In the genomic region with DNA sequence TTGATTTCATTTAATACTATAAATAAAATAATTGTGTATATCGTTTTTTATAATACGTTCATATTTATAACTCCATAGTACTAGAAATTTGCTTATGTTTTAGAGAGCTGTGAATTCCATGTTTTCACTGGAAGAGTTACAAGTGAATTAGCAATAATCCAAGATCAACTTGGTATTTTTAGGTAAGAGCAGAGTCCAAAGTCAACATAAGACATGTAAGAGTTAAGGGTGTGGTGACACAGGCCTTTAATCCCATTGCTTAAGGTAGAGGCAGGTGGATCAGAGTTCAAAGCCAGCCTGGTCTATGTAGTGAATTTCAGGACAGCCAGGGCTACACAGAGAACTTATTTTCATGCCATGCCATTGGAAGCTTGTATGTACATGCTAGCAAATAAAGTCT, we compare ENCODE assay signal across 26 mouse cellular contexts. TPM values are rescaled to one million over a fixed set of nuclear protein-coding genes. Genes with fewer than 3 reads are reported as not detected.
DNase-seq lines count a peak whose midpoint lies in the region; ATAC-seq and TF ChIP-seq lines count a peak whose summit lies in the region.
"Had no signal": no experiment of that assay in that cellular context is flagged by ENCODE, and none has a peak within 500 bp of the region (broad histone marks: within the 10 kb centered on the region; RNA-seq: fewer than 3 reads in every experiment).

No protein-coding gene starts in this region.

- no peak for ATAC-seq in liver, embryonic 12.5 days
- no peak for ATAC-seq in liver, postnatal 0 days
- no peak for ATAC-seq in activated CD4-positive, CD25-positive, alpha-beta regulatory T cell, adult 4 months
- ATAC-seq: CD4-positive, CD25-positive, alpha-beta regulatory T cell, adult 4 months; forebrain, embryonic 13.5 days; forebrain, embryonic 15.5 days; forebrain, postnatal 0 days; Patski had no signal

- H3K9me3 ChIP-seq in liver, embryonic 12.5 days (replicated peaks) = no peaks in the 10 kb centered on the region
- H3K9me3 ChIP-seq in liver, postnatal 0 days (ENCODE audit: low read length) = no peaks in the 10 kb centered on the region
- H3K9me3 ChIP-seq: embryonic facial prominence, embryonic 13.5 days; embryonic facial prominence, embryonic 15.5 days; forebrain, embryonic 13.5 days; forebrain, embryonic 15.5 days had no signal

- peaks cover 16% of the 10 kb centered on the region for H3K36me3 ChIP-seq in liver, embryonic 12.5 days
- peaks cover 9% of the 10 kb centered on the region for H3K36me3 ChIP-seq in liver, postnatal 0 days (replicated peaks; ENCODE audit: insufficient read depth, low read length)

- WGBS in liver, embryonic 12.5 days (ENCODE audit: insufficient replicate concordance) = 93% methylated on average over 2 of the region's 2 CpGs
- WGBS in liver, postnatal 0 days (ENCODE audit: insufficient replicate concordance) = 86% methylated on average over 2 of the region's 2 CpGs

- DNase-seq in heart, adult 11 months = peak; percentile 12
- DNase-seq in heart, adult 18-20 months = no peak
- no peak for DNase-seq in liver
- DNase-seq in fat pad, adult 2 months (ENCODE audit: extremely low read depth, low read depth, low spot score) = peak; percentile 68
- DNase-seq in liver, postnatal 0 days = peak; percentile 6
- no peak for DNase-seq in cerebellum, adult 11-12 months
- DNase-seq: adrenal gland, adult 2 months; adrenal gland, postnatal 10 days; adrenal gland, postnatal 25 days; B cell, adult 2 months; cerebellum, adult 11 months; cerebellum, adult 2 months; cerebellum, adult 9-10 months; cerebellum, postnatal 10 days; cerebellum, postnatal 25 days; embryo, embryonic 11 days; forebrain, postnatal 0 days had no signal

- no peak overlapping the region for H3K4me2 ChIP-seq in liver, embryonic 12.5 days
- no peak overlapping the region for H3K4me2 ChIP-seq in liver, postnatal 0 days (ENCODE audit: low read depth, low read length)
- H3K4me2 ChIP-seq: embryonic facial prominence, embryonic 13.5 days; embryonic facial prominence, embryonic 15.5 days; forebrain, embryonic 13.5 days; forebrain, embryonic 15.5 days had no signal

- TF ChIP-seq EP300 in liver, postnatal 0 days (IDR thresholded peaks at IDR 0.05; ENCODE audit: low read depth) = no peak

- no peak overlapping the region for H3K27ac ChIP-seq in liver, embryonic 12.5 days
- no peak overlapping the region for H3K27ac ChIP-seq in liver, postnatal 0 days (ENCODE audit: low read depth)
- H3K27ac ChIP-seq: embryonic facial prominence, embryonic 13.5 days; embryonic facial prominence, embryonic 15.5 days; forebrain, embryonic 13.5 days; forebrain, embryonic 15.5 days had no signal

- no peak for TF ChIP-seq CTCF in liver, postnatal 0 days (IDR thresholded peaks at IDR 0.05; ENCODE audit: low read depth)

- H3K4me3 ChIP-seq in liver, embryonic 12.5 days = no peak overlapping the region
- H3K4me3 ChIP-seq in liver, postnatal 0 days (ENCODE audit: low read depth, low read length) = no peak overlapping the region
- H3K4me3 ChIP-seq: embryonic facial prominence, embryonic 13.5 days; embryonic facial prominence, embryonic 15.5 days; erythroblast, embryonic 14.5 days; forebrain, embryonic 13.5 days; forebrain, embryonic 15.5 days had no signal

- peaks cover 25% of the 10 kb centered on the region for H3K4me1 ChIP-seq in liver, embryonic 12.5 days
- H3K4me1 ChIP-seq in liver, postnatal 0 days (ENCODE audit: insufficient read depth) = peaks cover 5% of the 10 kb centered on the region; the same call in 1 of the 2 replicates

- no peaks in the 10 kb centered on the region for H3K27me3 ChIP-seq in liver, embryonic 12.5 days (replicated peaks)
- H3K27me3 ChIP-seq in liver, postnatal 0 days (ENCODE audit: insufficient read depth, low read length) = no peaks in the 10 kb centered on the region
- H3K27me3 ChIP-seq: embryonic facial prominence, embryonic 13.5 days; embryonic facial prominence, embryonic 15.5 days; forebrain, embryonic 13.5 days; forebrain, embryonic 15.5 days; Patski had no signal

- H3K9ac ChIP-seq in liver, embryonic 12.5 days = 0 out of 2 replicates have a peak overlapping the region, but pooled peaks have one; percentile 6
- H3K9ac ChIP-seq in liver, postnatal 0 days (replicated peaks) = no peak overlapping the region
- H3K9ac ChIP-seq: embryonic facial prominence, embryonic 13.5 days; embryonic facial prominence, embryonic 15.5 days; forebrain, embryonic 13.5 days; forebrain, embryonic 15.5 days; forebrain, postnatal 0 days had no signal

RNA-seq across cellular contexts. Expression of gene Rps27l, which starts 2.6 kb away (rescaled TPM):
- total RNA-seq in heart, adult 18-20 months (2021) = 100 to 1,000 TPM; 151 to 172 TPM
- 702 and 744 TPM in 2 replicates for polyA plus RNA-seq in liver, embryonic 12.5 days (2016; fragmentation: Nextera tagmentation; extraction: Ambion mirVana)
- polyA plus RNA-seq in liver, postnatal 0 days (2015; fragmentation: Nextera tagmentation; extraction: Ambion mirVana) = 587 and 618 TPM in 2 replicates
- 100 to 1,000 TPM; 217 to 295 TPM for polyA plus RNA-seq in activated CD4-positive, CD25-positive, alpha-beta regulatory T cell, adult 4 months (2017; shearing (Covaris generic))

RNA-seq across cellular contexts. Expression of gene Lactb, which starts 26.7 kb away (rescaled TPM):
- 10 to 100 TPM; 23.2 to 24.4 TPM for total RNA-seq in heart, adult 18-20 months (2021)
- polyA plus RNA-seq in liver, embryonic 12.5 days (2016; fragmentation: Nextera tagmentation; extraction: Ambion mirVana) = 8.9 and 9.4 TPM in 2 replicates
- polyA plus RNA-seq in liver, postnatal 0 days (2015; fragmentation: Nextera tagmentation; extraction: Ambion mirVana) = 13.3 and 15.2 TPM in 2 replicates
- 1 to 10 TPM; 3.8 to 5.9 TPM for polyA plus RNA-seq in activated CD4-positive, CD25-positive, alpha-beta regulatory T cell, adult 4 months (2017; shearing (Covaris generic))

RNA-seq across cellular contexts. Expression of gene Rab8b, which starts 29.0 kb away (rescaled TPM):
- 10 to 100 TPM in 1 of 2 experiments, 1 to 10 TPM in 1; 8.8 to 10.4 TPM for total RNA-seq in heart, adult 18-20 months (2021)
- 39.4 and 42.2 TPM in 2 replicates for polyA plus RNA-seq in liver, embryonic 12.5 days (2016; fragmentation: Nextera tagmentation; extraction: Ambion mirVana)
- polyA plus RNA-seq in liver, postnatal 0 days (2015; fragmentation: Nextera tagmentation; extraction: Ambion mirVana) = 9.1 and 10.7 TPM in 2 replicates
- polyA plus RNA-seq in activated CD4-positive, CD25-positive, alpha-beta regulatory T cell, adult 4 months (2017; shearing (Covaris generic)) = 100 to 1,000 TPM; 157 to 180 TPM

Comparison
In these comparisons a context has a peak if more than half of its experiments do, and no peak if none do; other contexts are left out.
1. DNase-seq: peak in heart, adult 11 months (single experiment), fat pad, adult 2 months (single experiment) and liver, postnatal 0 days (single experiment); none in heart, adult 18-20 months (0 of 2), liver (single experiment) and cerebellum, adult 11-12 months (single experiment).